Mouse (Mus musculus): ENCODE results near the gene Vmn1r14.
"Not testable (repeated sequence)": the region's sequence is repeated elsewhere in the genome, so short reads cannot be mapped to it uniquely, and the experiment has no call there.

Gene Vmn1r14

GRCm38 (mm10) chr6:57231386-57231785 lies at the start of gene Vmn1r14:
Vmn1r14 (plus strand) TSS chr6:57231686.
- no peak for DNase-seq

GRCm38 (mm10) chr6:57190016-57190415 lies 41.5 kb upstream of the Vmn1r14 start:
- DNase-seq = not testable (repeated sequence)

GRCm38 (mm10) chr6:57202990-57203389 lies 28.5 kb upstream of the Vmn1r14 start, which contains the start of gene Vmn1r13:
Vmn1r13 (plus strand) TSS chr6:57203290.
- not testable (repeated sequence) for DNase-seq

GRCm38 (mm10) chr6:57257652-57258051 lies 26.2 kb downstream of the Vmn1r14 start, which contains the start of gene Vmn1r15:
Vmn1r15 (plus strand) TSS chr6:57257952.
- no peak for DNase-seq

GRCm38 (mm10) chr6:57260990-57261389 lies 29.5 kb downstream of the Vmn1r14 start:
- no peak for DNase-seq

- DNase-seq = no peak
These were observed 40.4 kb downstream of the Vmn1r14 start for GRCm38 (mm10) chr6:57271881-57272280.

DNA sequence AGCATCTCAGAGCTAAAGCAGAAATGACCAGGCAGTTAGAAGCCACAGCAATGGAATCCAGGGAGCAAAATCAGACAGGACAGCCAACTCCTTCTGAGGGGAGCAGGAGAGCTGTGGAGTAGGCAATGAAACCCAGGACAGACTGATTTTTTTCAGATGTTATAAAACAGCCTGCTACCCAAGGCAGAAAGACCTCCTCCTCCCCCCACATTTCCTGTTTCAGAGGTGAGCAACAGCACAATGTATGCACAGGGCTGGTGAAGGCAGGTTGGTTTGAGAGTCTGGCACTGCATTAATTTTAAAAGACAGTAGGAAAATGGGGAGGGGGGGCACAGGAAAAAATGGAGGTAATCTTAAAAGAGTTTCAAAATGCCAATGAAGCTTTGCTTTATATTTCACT lies 41.0 kb downstream of the Vmn1r14 start:
- no peak for DNase-seq

DNA sequence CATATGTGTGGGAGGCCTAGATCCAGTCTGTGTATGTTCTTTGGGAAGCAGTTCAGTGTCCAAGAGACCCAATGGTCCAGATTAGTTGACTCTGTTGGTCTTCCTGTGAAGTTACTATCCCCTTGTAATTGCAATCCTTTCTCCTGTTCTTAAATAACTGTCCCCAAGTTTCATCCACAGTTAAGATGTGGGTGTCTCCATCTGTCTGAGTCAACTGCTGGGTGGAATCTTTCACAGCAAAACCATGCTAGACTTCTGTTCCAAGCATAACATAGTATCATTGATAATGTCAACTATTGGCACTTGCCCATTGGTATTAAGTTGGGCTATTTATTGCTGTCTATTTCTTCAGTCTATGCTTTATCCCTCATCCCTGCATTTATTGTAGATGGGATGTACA lies 47.5 kb downstream of the Vmn1r14 start:
- DNase-seq = no peak
